Mouse (Mus musculus): ENCODE data around the gene Sema5a. TPM values are rescaled to one million over a fixed set of nuclear protein-coding genes. Genes with fewer than 3 reads are reported as not detected.

Sema5a gene
- total and polyA plus RNA-seq, 3 experiments, result 0.17 to 0.27 (median 0.17) TPM

DNA sequence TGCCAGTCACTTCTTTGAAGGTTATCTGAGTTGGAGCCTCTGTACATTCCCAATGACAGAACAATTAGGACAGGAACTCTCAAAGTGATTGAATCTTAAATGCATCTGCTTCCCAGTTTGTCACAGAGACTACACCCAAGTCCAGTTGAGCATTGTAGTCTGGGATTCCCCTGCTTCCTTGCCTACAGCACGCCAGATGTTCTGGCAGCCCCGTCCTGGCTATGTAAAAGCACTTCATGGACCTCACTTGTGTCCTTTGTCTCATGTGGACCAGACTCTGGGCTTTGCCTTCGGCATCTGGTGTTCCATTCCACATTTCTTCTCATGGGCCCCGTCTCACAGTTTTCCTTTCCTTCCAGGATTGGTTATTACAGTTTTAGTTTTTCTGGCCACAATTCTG lies 334.7 kb downstream of the Sema5a start:
- TF ChIP-seq EP300 (IDR thresholded peaks at IDR 0.05; ENCODE audit: low read length) (no peak), UBTF (IDR thresholded peaks at IDR 0.05; ENCODE audit: low read depth, low read length) (no peak), USF2 (conservative IDR thresholded peaks at IDR 0.05; ENCODE audit: low read depth, low read length) (no peak), ETS1 (conservative IDR thresholded peaks at IDR 0.05; ENCODE audit: low read depth, low read length) (no peak), RCOR1 (conservative IDR thresholded peaks at IDR 0.05; ENCODE audit: low read depth, low read length) (no peak), NRF1 (IDR thresholded peaks at IDR 0.05; ENCODE audit: low read depth, low read length) (no peak), ZMIZ1 (IDR thresholded peaks at IDR 0.05; ENCODE audit: low read depth, low read length) (no peak), PAX5 (IDR thresholded peaks at IDR 0.05; ENCODE audit: low read length) (no peak), ZKSCAN1 (IDR thresholded peaks at IDR 0.05; ENCODE audit: borderline replicate concordance, low read depth, low read length) (no peak), MAX (IDR thresholded peaks at IDR 0.05; ENCODE audit: low read length) (no peak)
- DNase-seq (ENCODE audit: extremely low read depth), result no peak
- no peaks in the 10 kb centered on the region for H3K9me3 ChIP-seq (replicated peaks; ENCODE audit: low read length)
- no peaks in the 10 kb centered on the region for H3K36me3 ChIP-seq (replicated peaks in 1 of 2; ENCODE audit: control insufficient read depth in 1 of 2, insufficient read depth in 1 of 2, low read length in 1 of 2)
- no peaks in the 10 kb centered on the region for H3K27me3 ChIP-seq (replicated peaks)
- H3K4me3 ChIP-seq (replicated peaks in 1 of 3; ENCODE audit: low read depth in 2 of 3, low read length in 2 of 3, poor library complexity in 1 of 3), result no peak overlapping the region
- no peak overlapping the region for H3K27ac ChIP-seq (ENCODE audit: insufficient read depth, low read depth)
- no peaks in the 10 kb centered on the region for H3K79me2 ChIP-seq (replicated peaks; ENCODE audit: control insufficient read depth, extremely low read depth, insufficient read depth, poor library complexity, severe bottlenecking)
- dilution Hi-C loops (cut with MboI; ENCODE audit: extremely low pct_ligation_motif_present, extremely low pct_unique_long_range_greater_than_20kb, low sequenced_read_pairs) (no loop called here), in situ Hi-C loops (cut with MboI; ENCODE audit: low pct_ligation_motif_present, low pct_unique_long_range_greater_than_20kb, low sequenced_read_pairs) (no loop called here)
- H3K9ac ChIP-seq (ENCODE audit: insufficient read depth, low read depth), result no peak overlapping the region
- H3K4me2 ChIP-seq (ENCODE audit: insufficient read depth, low read depth, poor library complexity, severe bottlenecking), result no peak overlapping the region
- peaks cover 0 to 8% of the 10 kb centered on the region in 2 experiments; a peak in 2 of 4 replicates for H3K4me1 ChIP-seq (ENCODE audit: control insufficient read depth in 1 of 2, insufficient read depth in 2 of 2)

DNA sequence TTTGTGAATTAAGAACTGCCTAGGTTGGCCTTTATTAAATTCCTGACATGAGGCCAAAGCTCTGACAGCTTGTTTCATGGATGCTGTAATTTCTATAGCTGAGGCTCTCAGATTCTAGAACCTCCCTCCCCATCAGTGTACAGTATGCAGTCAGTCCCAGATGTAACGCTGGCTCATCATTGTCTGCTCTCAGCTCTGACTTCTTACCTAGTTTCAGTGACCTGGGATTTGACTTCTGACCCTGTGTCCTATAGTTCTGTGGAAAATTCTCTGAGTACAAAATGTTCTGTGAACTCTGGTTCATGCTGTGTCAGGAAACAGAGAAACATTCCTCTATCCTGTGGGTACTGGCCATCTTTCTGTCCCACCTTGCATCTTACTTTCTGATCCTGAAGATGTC lies 346.0 kb downstream of the Sema5a start:
- Histone ChIP-seq H3K9ac (ENCODE audit: insufficient read depth, low read depth) (no peak overlapping the region), H3K27me3 (replicated peaks) (no peaks in the 10 kb centered on the region), H3K36me3 (replicated peaks in 1 of 2; ENCODE audit: control insufficient read depth in 1 of 2, insufficient read depth in 1 of 2, low read length in 1 of 2) (no peaks in the 10 kb centered on the region), H3K4me2 (ENCODE audit: insufficient read depth, low read depth, poor library complexity, severe bottlenecking) (no peak overlapping the region), H3K4me3 (replicated peaks in 1 of 3; ENCODE audit: low read depth in 2 of 3, low read length in 2 of 3, poor library complexity in 1 of 3) (no peak overlapping the region), H3K79me2 (replicated peaks; ENCODE audit: control insufficient read depth, extremely low read depth, insufficient read depth, poor library complexity, severe bottlenecking) (no peaks in the 10 kb centered on the region), H3K27ac (ENCODE audit: insufficient read depth, low read depth) (no peak overlapping the region), H3K4me1 (ENCODE audit: control insufficient read depth in 1 of 2, insufficient read depth in 2 of 2) (0 out of 4 replicates have a peak, but pooled peaks cover 0 to 2% of the 10 kb centered on the region in 2 experiments), H3K9me3 (replicated peaks; ENCODE audit: low read length) (no peaks in the 10 kb centered on the region)
- TF ChIP-seq USF2 (conservative IDR thresholded peaks at IDR 0.05; ENCODE audit: low read depth, low read length) (no peak), JUN (IDR thresholded peaks at IDR 0.05; ENCODE audit: insufficient read depth, low read depth, low read length) (no peak), ZMIZ1 (IDR thresholded peaks at IDR 0.05; ENCODE audit: low read depth, low read length) (no peak), TCF12 (IDR thresholded peaks at IDR 0.05; ENCODE audit: low read depth, low read length) (no peak), JUND (conservative IDR thresholded peaks at IDR 0.05; ENCODE audit: low read depth, low read length) (no peak), SMC3 (IDR thresholded peaks at IDR 0.05; ENCODE audit: low read depth, low read length) (no peak), ZC3H11A (IDR thresholded peaks at IDR 0.05; ENCODE audit: low read depth, low read length) (no peak), CHD2 (IDR thresholded peaks at IDR 0.05; ENCODE audit: low read length) (no peak), MYC (IDR thresholded peaks at IDR 0.05; ENCODE audit: low read depth, low read length) (no peak), MEF2A (IDR thresholded peaks at IDR 0.05; ENCODE audit: borderline replicate concordance, low read depth, low read length) (no peak), RAD21 (IDR thresholded peaks at IDR 0.05; ENCODE audit: low read depth, low read length) (no peak), MXI1 (IDR thresholded peaks at IDR 0.05; ENCODE audit: low read depth, low read length) (no peak), MAZ (IDR thresholded peaks at IDR 0.05; ENCODE audit: low read depth, low read length) (no peak)
- dilution Hi-C loops (cut with MboI; ENCODE audit: extremely low pct_ligation_motif_present, extremely low pct_unique_long_range_greater_than_20kb, low sequenced_read_pairs), result no loop called here
- no peak for DNase-seq (ENCODE audit: extremely low read depth)
- in situ Hi-C loops (cut with MboI; ENCODE audit: low pct_ligation_motif_present, low pct_unique_long_range_greater_than_20kb, low sequenced_read_pairs), result no loop called here

Data from CH12.LX (cell line).